In genomic region chr3:33082806-33083338, GRCm38 (mm10) we compare ENCODE assay signal across 10 mouse cellular contexts.
DNase-seq lines count a peak whose midpoint lies in the region; ATAC-seq and TF ChIP-seq lines count a peak whose summit lies in the region.
"Had no signal": no experiment of that assay in that cellular context is flagged by ENCODE, and none has a peak within 500 bp of the region (broad histone marks: within the 10 kb centered on the region; RNA-seq: fewer than 3 reads in every experiment).

No protein-coding gene starts in this region.

- no peak overlapping the region for H3K27ac ChIP-seq in hindbrain, embryonic 11.5 days (ENCODE audit: low read depth, low read length)
- no peak overlapping the region for H3K27ac ChIP-seq in hindbrain, postnatal 0 days
- 0 out of 2 replicates have a peak overlapping the region, but pooled peaks have one; percentile 38 for H3K27ac ChIP-seq in neural tube, embryonic 13.5 days (replicated peaks)
- H3K27ac ChIP-seq in embryonic facial prominence, embryonic 14.5 days (replicated peaks; ENCODE audit: low read depth, low read length) = no peak overlapping the region
- H3K27ac ChIP-seq in stomach, embryonic 14.5 days (ENCODE audit: low read length) = no peak overlapping the region

- 35% methylated on average over 8 of the region's 8 CpGs for WGBS in hindbrain, embryonic 11.5 days
- 42% methylated on average over 8 of the region's 8 CpGs for WGBS in hindbrain, postnatal 0 days
- WGBS in neural tube, embryonic 13.5 days = 35% methylated on average over 8 of the region's 8 CpGs
- WGBS in embryonic facial prominence, embryonic 14.5 days = 29% methylated on average over 8 of the region's 8 CpGs
- WGBS in stomach, embryonic 14.5 days = 26% methylated on average over 8 of the region's 8 CpGs

- no peak overlapping the region for H3K9ac ChIP-seq in hindbrain, embryonic 11.5 days (ENCODE audit: low read depth, low read length)
- no peak overlapping the region for H3K9ac ChIP-seq in hindbrain, postnatal 0 days (replicated peaks; ENCODE audit: low read length)
- H3K9ac ChIP-seq in neural tube, embryonic 13.5 days = no peak overlapping the region
- no peak overlapping the region for H3K9ac ChIP-seq in embryonic facial prominence, embryonic 14.5 days (ENCODE audit: low read depth, low read length)
- no peak overlapping the region for H3K9ac ChIP-seq in stomach, embryonic 14.5 days (replicated peaks; ENCODE audit: low read depth, low read length)

- H3K4me2 ChIP-seq in hindbrain, embryonic 11.5 days (replicated peaks; ENCODE audit: low read depth, low read length) = no peak overlapping the region
- no peak overlapping the region for H3K4me2 ChIP-seq in hindbrain, postnatal 0 days (ENCODE audit: low read depth, low read length)
- peak overlapping the region; percentile 18; the same call in 1 of the 2 replicates for H3K4me2 ChIP-seq in neural tube, embryonic 13.5 days
- H3K4me2 ChIP-seq in embryonic facial prominence, embryonic 14.5 days (ENCODE audit: low read depth, low read length) = 0 out of 2 replicates have a peak overlapping the region, but pooled peaks have one; percentile 23
- peak overlapping the region; percentile 25; the same call in 1 of the 2 replicates for H3K4me2 ChIP-seq in stomach, embryonic 14.5 days (replicated peaks; ENCODE audit: low read depth, low read length)

- H3K36me3 ChIP-seq in hindbrain, embryonic 11.5 days (ENCODE audit: control insufficient read depth, insufficient read depth, low read length) = no peaks in the 10 kb centered on the region
- no peaks in the 10 kb centered on the region for H3K36me3 ChIP-seq in hindbrain, postnatal 0 days (ENCODE audit: insufficient read depth, low read length)
- no peaks in the 10 kb centered on the region for H3K36me3 ChIP-seq in neural tube, embryonic 13.5 days
- no peaks in the 10 kb centered on the region for H3K36me3 ChIP-seq in embryonic facial prominence, embryonic 14.5 days (ENCODE audit: control insufficient read depth, insufficient read depth, low read length)
- no peaks in the 10 kb centered on the region for H3K36me3 ChIP-seq in stomach, embryonic 14.5 days (ENCODE audit: control insufficient read depth, insufficient read depth, low read length)

- H3K9me3 ChIP-seq in hindbrain, embryonic 11.5 days (ENCODE audit: control insufficient read depth, low read length) = no peaks in the 10 kb centered on the region
- no peaks in the 10 kb centered on the region for H3K9me3 ChIP-seq in hindbrain, postnatal 0 days (ENCODE audit: low read length)
- H3K9me3 ChIP-seq in neural tube, embryonic 13.5 days = no peaks in the 10 kb centered on the region
- H3K9me3 ChIP-seq in embryonic facial prominence, embryonic 14.5 days (ENCODE audit: control insufficient read depth, low read length) = no peaks in the 10 kb centered on the region
- H3K9me3 ChIP-seq in stomach, embryonic 14.5 days (ENCODE audit: control insufficient read depth, low read depth, low read length) = no peaks in the 10 kb centered on the region

- ATAC-seq in hindbrain, embryonic 11.5 days (ENCODE audit: low FRiP score) = peak; percentile 38; the same call in 1 of the 2 replicates
- ATAC-seq in hindbrain, postnatal 0 days = no peak
- no peak for ATAC-seq in neural tube, embryonic 13.5 days (ENCODE audit: low read depth)
- ATAC-seq in embryonic facial prominence, embryonic 14.5 days (ENCODE audit: low read depth) = peak; percentile 47; the same call in 1 of the 2 replicates
- 0 out of 2 replicates have a peak, but pooled peaks have one; percentile 33 for ATAC-seq in stomach, embryonic 14.5 days (ENCODE audit: insufficient number of reproducible peaks, insufficient read depth, low FRiP score, low read depth)
- ATAC-seq: Patski had no signal

- no peak for DNase-seq in hindbrain, embryonic 11.5 days (ENCODE audit: low spot score)
- no peak for DNase-seq in hindbrain, postnatal 0 days (ENCODE audit: low spot score)
- no peak for DNase-seq in neural tube, embryonic 10.5 days (ENCODE audit: extremely low spot score, low spot score)
- peak; percentile 20 for DNase-seq in embryonic facial prominence, embryonic 14.5 days (ENCODE audit: low spot score)
- no peak for DNase-seq in cerebellum, postnatal 36 days
- DNase-seq: cerebellum, adult 11 months had no signal

- H3K27me3 ChIP-seq in hindbrain, embryonic 11.5 days (ENCODE audit: control insufficient read depth, insufficient read depth, low read length) = no peaks in the 10 kb centered on the region
- no peaks in the 10 kb centered on the region for H3K27me3 ChIP-seq in hindbrain, postnatal 0 days (ENCODE audit: insufficient read depth, low read length)
- no peaks in the 10 kb centered on the region for H3K27me3 ChIP-seq in neural tube, embryonic 13.5 days
- H3K27me3 ChIP-seq in embryonic facial prominence, embryonic 14.5 days (replicated peaks; ENCODE audit: control insufficient read depth, insufficient read depth, low read length) = no peaks in the 10 kb centered on the region
- no peaks in the 10 kb centered on the region for H3K27me3 ChIP-seq in stomach, embryonic 14.5 days (ENCODE audit: control insufficient read depth, insufficient read depth, low read length)

- no peak overlapping the region for H3K4me3 ChIP-seq in hindbrain, embryonic 11.5 days (ENCODE audit: low read depth, low read length)
- no peak overlapping the region for H3K4me3 ChIP-seq in hindbrain, postnatal 0 days (ENCODE audit: low read length)
- no peak overlapping the region for H3K4me3 ChIP-seq in neural tube, embryonic 13.5 days
- H3K4me3 ChIP-seq in embryonic facial prominence, embryonic 14.5 days (ENCODE audit: low read depth, low read length) = no peak overlapping the region
- H3K4me3 ChIP-seq in stomach, embryonic 14.5 days (ENCODE audit: low read depth, low read length) = no peak overlapping the region
- H3K4me3 ChIP-seq: myocyte had no signal

- H3K4me1 ChIP-seq in hindbrain, embryonic 11.5 days (replicated peaks; ENCODE audit: control insufficient read depth, insufficient read depth, low read length) = no peaks in the 10 kb centered on the region
- no peaks in the 10 kb centered on the region for H3K4me1 ChIP-seq in hindbrain, postnatal 0 days (ENCODE audit: insufficient read depth, low read length)
- H3K4me1 ChIP-seq in neural tube, embryonic 13.5 days (replicated peaks) = no peaks in the 10 kb centered on the region
- no peaks in the 10 kb centered on the region for H3K4me1 ChIP-seq in embryonic facial prominence, embryonic 14.5 days (ENCODE audit: control insufficient read depth, insufficient read depth, low read length)
- no peaks in the 10 kb centered on the region for H3K4me1 ChIP-seq in stomach, embryonic 14.5 days (ENCODE audit: control insufficient read depth, insufficient read depth, low read length)

- no peak for TF ChIP-seq CTCF in hindbrain, postnatal 0 days (IDR thresholded peaks at IDR 0.05; ENCODE audit: low read depth)

Comparison
In these comparisons a context has a peak if more than half of its experiments do, and no peak if none do; other contexts are left out.
1. ATAC-seq: peak in hindbrain, embryonic 11.5 days (single experiment), embryonic facial prominence, embryonic 14.5 days (single experiment) and stomach, embryonic 14.5 days (single experiment); none in hindbrain, postnatal 0 days (single experiment) and neural tube, embryonic 13.5 days (single experiment).
2. H3K4me2 ChIP-seq: peak in neural tube, embryonic 13.5 days (single experiment), embryonic facial prominence, embryonic 14.5 days (single experiment) and stomach, embryonic 14.5 days (single experiment); none in hindbrain, embryonic 11.5 days (single experiment) and hindbrain, postnatal 0 days (single experiment).